Mouse (Mus musculus) small intestine, adult 10 weeks (tissue): ENCODE data around the gene Gm21319. TPM values are rescaled to one million over a fixed set of nuclear protein-coding genes. Genes with fewer than 3 reads are reported as not detected.

ENCODE experiments used
- polyA plus RNA-seq: library from polyadenylated mRNA; stranded (reverse); fragments of 350-450 nt; fragmentation: Illumina TruSeq; extraction: RNeasy Lipid Tissue Mini Kit (QIAGEN cat#74804); gene quantifications from one replicate; pipeline ENCODE4 v1.2.3, GENCODE M21; 2014; ENCODE audit warnings: low replicate concordance

Gm21319 gene
- not detected for polyA plus RNA-seq

GRCm38 (mm10) chr12:87775655-87776054 lies at the start of gene Gm21319:
TSS of gene Gm21319 (minus strand) at chr12:87775755.

GRCm38 (mm10) chr12:87816277-87816676 lies 40.7 kb upstream of the Gm21319 start, which contains the start of gene BB287469:
TSS of gene BB287469 (plus strand) at chr12:87816577.

GRCm38 (mm10) chr12:87795212-87795611 lies 19.7 kb upstream of the Gm21319 start, which contains the start of gene Gm21936:
TSS of gene Gm21936 (plus strand) at chr12:87795512.

Other genes starting within 250 kb of the Gm21319 start
- gene Oog1, start 173.1 kb downstream of the Gm21319 start, polyA plus RNA-seq = not detected
- gene Gm4027, start 156.9 kb downstream of the Gm21319 start, polyA plus RNA-seq = not detected
- not detected for gene Gm16381, start 131.1 kb downstream of the Gm21319 start, polyA plus RNA-seq
- not detected for gene Gm21936, start 19.8 kb upstream of the Gm21319 start, polyA plus RNA-seq
- gene BB287469, start 40.8 kb upstream of the Gm21319 start, polyA plus RNA-seq = not detected
- gene Gm2001, start 66.6 kb upstream of the Gm21319 start, polyA plus RNA-seq = not detected
- gene Gm2016, start 98.3 kb upstream of the Gm21319 start, polyA plus RNA-seq = not detected
- not detected for gene Gm2022, start 119.6 kb upstream of the Gm21319 start, polyA plus RNA-seq
- gene Gm2035, start 144.1 kb upstream of the Gm21319 start, polyA plus RNA-seq = not detected
- not detected for gene Gm2042, start 178.3 kb upstream of the Gm21319 start, polyA plus RNA-seq
- gene Gm2075, start 236.1 kb upstream of the Gm21319 start, polyA plus RNA-seq = not detected
- gene Gm6803, start 243.0 kb upstream of the Gm21319 start, polyA plus RNA-seq = not detected